8 mouse cellular contexts compared by ENCODE assay signal in genomic region chr3:9629951-9630350, GRCm38 (mm10). TPM values are rescaled to one million over a fixed set of nuclear protein-coding genes. Genes with fewer than 3 reads are reported as not detected.
DNase-seq lines count a peak whose midpoint lies in the region; ATAC-seq and TF ChIP-seq lines count a peak whose summit lies in the region.

No protein-coding gene starts in this region.

- no peak for TF ChIP-seq CTCF in cerebellum, adult 2 months (IDR thresholded peaks at IDR 0.05; ENCODE audit: borderline replicate concordance, insufficient read depth, low read depth, low read length)
- no peak for TF ChIP-seq CTCF in midbrain, postnatal 0 days (IDR thresholded peaks at IDR 0.05)

- H3K27me3 ChIP-seq in cerebellum, adult 2 months (ENCODE audit: control insufficient read depth, insufficient read depth, low read length) = no peaks in the 10 kb centered on the region
- peaks cover 3% of the 10 kb centered on the region; the same call in 1 of the 2 replicates for H3K27me3 ChIP-seq in embryonic facial prominence, embryonic 11.5 days (ENCODE audit: control insufficient read depth, insufficient read depth, low read length)
- H3K27me3 ChIP-seq in heart, embryonic 12.5 days (replicated peaks) = peaks cover 5% of the 10 kb centered on the region; the same call in 1 of the 2 replicates
- H3K27me3 ChIP-seq in kidney, embryonic 14.5 days (ENCODE audit: control insufficient read depth, insufficient read depth, low read length) = no peaks in the 10 kb centered on the region
- no peaks in the 10 kb centered on the region for H3K27me3 ChIP-seq in limb, embryonic 14.5 days (ENCODE audit: control insufficient read depth, insufficient read depth, low read length)
- no peaks in the 10 kb centered on the region for H3K27me3 ChIP-seq in midbrain, postnatal 0 days (ENCODE audit: insufficient read depth, low read length)

- H3K9me3 ChIP-seq in embryonic facial prominence, embryonic 11.5 days (replicated peaks; ENCODE audit: control insufficient read depth, low read length) = no peaks in the 10 kb centered on the region
- H3K9me3 ChIP-seq in heart, embryonic 12.5 days (replicated peaks) = no peaks in the 10 kb centered on the region
- H3K9me3 ChIP-seq in kidney, embryonic 14.5 days (ENCODE audit: control insufficient read depth, low read length) = no peaks in the 10 kb centered on the region
- no peaks in the 10 kb centered on the region for H3K9me3 ChIP-seq in limb, embryonic 14.5 days (ENCODE audit: control insufficient read depth, low read length)
- H3K9me3 ChIP-seq in midbrain, postnatal 0 days (ENCODE audit: low read length) = no peaks in the 10 kb centered on the region

- H3K9ac ChIP-seq in embryonic facial prominence, embryonic 11.5 days (replicated peaks; ENCODE audit: low read length) = peak overlapping the region; percentile 46; the same call in 1 of the 2 replicates
- peak overlapping the region; percentile 57 for H3K9ac ChIP-seq in heart, embryonic 12.5 days
- H3K9ac ChIP-seq in kidney, embryonic 14.5 days (ENCODE audit: low read depth, low read length) = peak overlapping the region; percentile 48; the same call in 1 of the 2 replicates
- H3K9ac ChIP-seq in limb, embryonic 14.5 days (ENCODE audit: low read depth, low read length, severe bottlenecking) = peak overlapping the region; percentile 49
- H3K9ac ChIP-seq in midbrain, postnatal 0 days (replicated peaks; ENCODE audit: low read length, poor library complexity, severe bottlenecking) = no peak overlapping the region

- no peak for ATAC-seq in embryonic facial prominence, embryonic 11.5 days (replicated peaks; ENCODE audit: insufficient number of reproducible peaks, low FRiP score, low TSS enrichment, low read depth)
- no peak; the same call in 1 of the 2 replicates for ATAC-seq in heart, embryonic 12.5 days (ENCODE audit: insufficient number of reproducible peaks, low FRiP score)
- peak; percentile 62 for ATAC-seq in kidney, embryonic 14.5 days (ENCODE audit: low FRiP score, low TSS enrichment)
- no peak for ATAC-seq in limb, embryonic 14.5 days (ENCODE audit: low FRiP score, low read depth)
- ATAC-seq in midbrain, postnatal 0 days (ENCODE audit: low FRiP score) = peak; percentile 68; the same call in 1 of the 2 replicates

- H3K4me2 ChIP-seq in embryonic facial prominence, embryonic 11.5 days (ENCODE audit: low read depth, low read length) = peak overlapping the region; percentile 29
- peak overlapping the region; percentile 67 for H3K4me2 ChIP-seq in heart, embryonic 12.5 days
- H3K4me2 ChIP-seq in kidney, embryonic 14.5 days (replicated peaks; ENCODE audit: low read depth, low read length) = peak overlapping the region; percentile 36
- H3K4me2 ChIP-seq in limb, embryonic 14.5 days (replicated peaks; ENCODE audit: low read depth, low read length, severe bottlenecking) = peak overlapping the region; percentile 38
- peak overlapping the region; percentile 37 for H3K4me2 ChIP-seq in midbrain, postnatal 0 days (ENCODE audit: low read depth, low read length, poor library complexity, severe bottlenecking)

- H3K4me3 ChIP-seq in cerebellum, adult 2 months (replicated peaks; ENCODE audit: insufficient read depth, low read depth, low read length) = no peak overlapping the region
- H3K4me3 ChIP-seq in embryonic facial prominence, embryonic 11.5 days (ENCODE audit: low read depth, low read length) = no peak overlapping the region
- H3K4me3 ChIP-seq in heart, embryonic 12.5 days = peak overlapping the region; percentile 38
- H3K4me3 ChIP-seq in kidney, embryonic 14.5 days (ENCODE audit: low read length) = peak overlapping the region; percentile 20
- H3K4me3 ChIP-seq in limb, embryonic 14.5 days (replicated peaks; ENCODE audit: low read length) = no peak overlapping the region; the same call in 1 of the 2 replicates
- no peak overlapping the region; the same call in 1 of the 2 replicates for H3K4me3 ChIP-seq in midbrain, postnatal 0 days (ENCODE audit: low read depth, low read length)

- peak; percentile 23 to 33 for DNase-seq in cerebellum, adult 2 months
- DNase-seq in cerebellum, adult 9-10 months = no peak
- peak; percentile 55 for DNase-seq in embryonic facial prominence, embryonic 11.5 days (ENCODE audit: low spot score)
- DNase-seq in limb, embryonic 14.5 days (ENCODE audit: low spot score) = peak; percentile 35
- peak; percentile 80 for DNase-seq in midbrain, postnatal 0 days (ENCODE audit: low spot score)
- no peak for DNase-seq in spleen, adult 18-20 months

- H3K4me1 ChIP-seq in cerebellum, adult 2 months (ENCODE audit: control insufficient read depth, insufficient read depth, low read length) = peaks cover 3% of the 10 kb centered on the region; the same call in 1 of the 2 replicates
- no peaks in the 10 kb centered on the region for H3K4me1 ChIP-seq in embryonic facial prominence, embryonic 11.5 days (ENCODE audit: control insufficient read depth, insufficient read depth, low read length)
- peaks cover 10% of the 10 kb centered on the region for H3K4me1 ChIP-seq in heart, embryonic 12.5 days (replicated peaks)
- H3K4me1 ChIP-seq in kidney, embryonic 14.5 days (ENCODE audit: control insufficient read depth, insufficient read depth, low read length) = no peaks in the 10 kb centered on the region
- no peaks in the 10 kb centered on the region for H3K4me1 ChIP-seq in limb, embryonic 14.5 days (ENCODE audit: control insufficient read depth, insufficient read depth, low read length)
- H3K4me1 ChIP-seq in midbrain, postnatal 0 days (ENCODE audit: insufficient read depth, low read length) = 0 out of 2 replicates have a peak, but pooled peaks cover 3% of the 10 kb centered on the region

- TF ChIP-seq POLR2A in cerebellum, adult 2 months (IDR thresholded peaks at IDR 0.05; ENCODE audit: borderline replicate concordance, insufficient read depth, low read length) = no peak
- no peak for TF ChIP-seq POLR2A in limb, embryonic 14.5 days (IDR thresholded peaks at IDR 0.05; ENCODE audit: borderline replicate concordance, extremely low read depth, insufficient read depth, insufficient read length)

- no peak overlapping the region for H3K27ac ChIP-seq in cerebellum, adult 2 months (ENCODE audit: insufficient read depth, low read length)
- H3K27ac ChIP-seq in embryonic facial prominence, embryonic 11.5 days (replicated peaks; ENCODE audit: low read depth, low read length) = no peak overlapping the region
- H3K27ac ChIP-seq in heart, embryonic 12.5 days (ENCODE audit: poor library complexity, severe bottlenecking) = no peak overlapping the region
- H3K27ac ChIP-seq in kidney, embryonic 14.5 days (ENCODE audit: low read depth, low read length) = no peak overlapping the region
- no peak overlapping the region for H3K27ac ChIP-seq in limb, embryonic 14.5 days (replicated peaks; ENCODE audit: low read depth, low read length)
- no peak overlapping the region for H3K27ac ChIP-seq in midbrain, postnatal 0 days (ENCODE audit: low read depth, low read length)

- no peaks in the 10 kb centered on the region for H3K36me3 ChIP-seq in embryonic facial prominence, embryonic 11.5 days (replicated peaks; ENCODE audit: control insufficient read depth, insufficient read depth, low read depth, low read length)
- no peaks in the 10 kb centered on the region for H3K36me3 ChIP-seq in heart, embryonic 12.5 days
- no peaks in the 10 kb centered on the region for H3K36me3 ChIP-seq in kidney, embryonic 14.5 days (ENCODE audit: control insufficient read depth, insufficient read depth, low read length)
- H3K36me3 ChIP-seq in limb, embryonic 14.5 days (ENCODE audit: control insufficient read depth, insufficient read depth, low read length) = no peaks in the 10 kb centered on the region
- H3K36me3 ChIP-seq in midbrain, postnatal 0 days (ENCODE audit: insufficient read depth, low read length) = no peaks in the 10 kb centered on the region

- WGBS in cerebellum, adult 2 months = 2% methylated on average over 17 of the region's 17 CpGs
- WGBS in embryonic facial prominence, embryonic 11.5 days = 20% methylated on average over 17 of the region's 17 CpGs
- 25% methylated on average over 17 of the region's 17 CpGs for WGBS in heart, embryonic 12.5 days
- 19% methylated on average over 17 of the region's 17 CpGs for WGBS in kidney, embryonic 14.5 days
- WGBS in limb, embryonic 14.5 days = 13% methylated on average over 17 of the region's 17 CpGs
- WGBS in midbrain, postnatal 0 days = 9% methylated on average over 17 of the region's 17 CpGs

RNA-seq across cellular contexts. Expression of gene Zfp704, which starts 20.1 kb away (rescaled TPM):
- 13.1 and 14.5 TPM in 2 replicates for polyA plus RNA-seq in cerebellum, adult 2 months (2012; rRNA removed)
- 6.9 and 7.0 TPM in 2 replicates for polyA plus RNA-seq in embryonic facial prominence, embryonic 11.5 days (2014; fragmentation: Nextera tagmentation; extraction: Ambion mirVana)
- 7.2 and 9.5 TPM in 2 replicates for polyA plus RNA-seq in heart, embryonic 12.5 days (2016; fragmentation: Nextera tagmentation; extraction: Ambion mirVana)
- 11.7 and 14.8 TPM in 2 replicates for polyA plus RNA-seq in kidney, embryonic 14.5 days (2014; fragmentation: Nextera tagmentation; extraction: Ambion mirVana)
- polyA plus RNA-seq in limb, embryonic 14.5 days (2012; rRNA removed) = 13.4 and 13.8 TPM in 2 replicates
- polyA plus RNA-seq in limb, embryonic 14.5 days (2014; fragmentation: Nextera tagmentation; extraction: Ambion mirVana) = 13.4 and 14.3 TPM in 2 replicates
- 68.8 and 72.9 TPM in 2 replicates for total RNA-seq in midbrain, postnatal 0 days (2014; rRNA removed)
- polyA plus RNA-seq in midbrain, postnatal 0 days (2015; fragmentation: Nextera tagmentation; extraction: Ambion mirVana) = 8.9 and 11.3 TPM in 2 replicates

Comparison
In these comparisons a context has a peak if more than half of its experiments do, and no peak if none do; other contexts are left out.
1. DNase-seq: peak in cerebellum, adult 2 months (2 of 2), embryonic facial prominence, embryonic 11.5 days (single experiment), limb, embryonic 14.5 days (single experiment) and midbrain, postnatal 0 days (single experiment); none in cerebellum, adult 9-10 months (single experiment) and spleen, adult 18-20 months (0 of 2).
2. H3K4me3 ChIP-seq: peak in heart, embryonic 12.5 days (single experiment) and kidney, embryonic 14.5 days (single experiment); none in cerebellum, adult 2 months (single experiment), embryonic facial prominence, embryonic 11.5 days (single experiment), limb, embryonic 14.5 days (single experiment) and midbrain, postnatal 0 days (single experiment).
3. ATAC-seq: peak in kidney, embryonic 14.5 days (single experiment) and midbrain, postnatal 0 days (single experiment); none in embryonic facial prominence, embryonic 11.5 days (single experiment), heart, embryonic 12.5 days (single experiment) and limb, embryonic 14.5 days (single experiment).
4. Peak in every context shown above with its lines, with median percentiles within 50 percentile points of each other: H3K4me2 ChIP-seq.